18 mouse cellular contexts compared by ENCODE assay signal in the genomic region with DNA sequence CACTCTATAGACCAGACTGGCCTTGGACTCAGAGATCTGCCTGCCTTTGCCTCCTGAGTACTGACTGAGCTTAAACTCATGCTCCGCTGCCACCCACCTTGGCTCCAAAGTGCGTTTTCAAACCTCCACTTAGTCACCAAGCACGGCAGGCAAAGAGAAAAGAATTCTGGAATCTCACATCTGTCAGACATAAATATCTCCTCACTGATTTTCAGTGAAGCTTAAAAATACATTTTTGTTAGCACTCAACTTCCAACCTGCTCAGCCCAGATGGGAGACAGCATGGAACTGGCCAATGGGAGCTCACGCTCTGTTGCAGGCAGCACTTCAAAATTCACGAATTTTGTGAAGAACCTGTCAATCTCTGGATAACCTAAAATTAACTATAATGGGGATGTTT. TPM values are rescaled to one million over a fixed set of nuclear protein-coding genes. Genes with fewer than 3 reads are reported as not detected.
DNase-seq lines count a peak whose midpoint lies in the region.
"Had no signal": no experiment of that assay in that cellular context is flagged by ENCODE, and none has a peak within 500 bp of the region (broad histone marks: within the 10 kb centered on the region; RNA-seq: fewer than 3 reads in every experiment).

No protein-coding gene starts in this region.

- intact Hi-C loops in left cerebral cortex, postnatal 10 days (cut with DNase I), result no loop called here
- intact Hi-C loops in left cerebral cortex, postnatal 25 days (cut with DNase I), result no loop called here

- peak; percentile 9 for DNase-seq in left cerebral cortex, adult 11 months (ENCODE audit: low spot score)
- DNase-seq in left cerebral cortex, postnatal 10 days (ENCODE audit: extremely low spot score in 1 of 2, low spot score in 2 of 2), result no peak
- peak; percentile 72 for DNase-seq in brain, adult 2 months (ENCODE audit: low read depth, low spot score)
- DNase-seq in frontal cortex, adult 2 months (ENCODE audit: extremely low spot score in 1 of 2, low spot score in 1 of 2), result peak; percentile 15 to 63
- DNase-seq in left cerebral cortex, postnatal 25 days (ENCODE audit: low spot score in 2 of 2), result peak; percentile 17 to 65
- no peak for DNase-seq in layer of hippocampus, postnatal 25 days (ENCODE audit: extremely low spot score in 1 of 2, low spot score in 1 of 2)
- DNase-seq in layer of hippocampus, adult 9-10 months (ENCODE audit: low spot score), result no peak
- DNase-seq in spleen, postnatal 14 days (ENCODE audit: low spot score in 2 of 2), result no peak
- DNase-seq: adrenal gland, postnatal 14 days; cerebellum, adult 2 months; cerebellum, postnatal 14 days; heart, postnatal 36 days; kidney, adult 2 months; kidney, postnatal 36 days; layer of hippocampus, postnatal 36 days; lung, embryonic 14.5 days; lung, postnatal 14 days; thymus, postnatal 14 days had no signal

RNA-seq across cellular contexts. Expression of gene Frg1, which starts 46.1 kb away (rescaled TPM):
- 10 to 100 TPM; 34.1 to 36.7 TPM for total RNA-seq in left cerebral cortex, postnatal 10 days (2021)
- polyA plus RNA-seq in frontal cortex, adult 2 months (2012; rRNA removed), result 28.5 and 30.9 TPM in 2 replicates
- total RNA-seq in left cerebral cortex, postnatal 25 days (2021), result 10 to 100 TPM; 35.1 to 40.6 TPM
- 10 to 100 TPM; 35.3 to 37.6 TPM for total RNA-seq in layer of hippocampus, postnatal 25 days (2021)

Comparison
In these comparisons a context has a peak if more than half of its experiments do, and no peak if none do; other contexts are left out.
1. DNase-seq: peak in left cerebral cortex, adult 11 months (single experiment), brain, adult 2 months (single experiment), frontal cortex, adult 2 months (2 of 2) and left cerebral cortex, postnatal 25 days (2 of 2); none in left cerebral cortex, postnatal 10 days (0 of 2), layer of hippocampus, postnatal 25 days (0 of 2), layer of hippocampus, adult 9-10 months (single experiment) and spleen, postnatal 14 days (0 of 2).